Mouse (Mus musculus): ENCODE measurements at regions not wholly inside any gene's neighbourhood (a gene's known extent, or its start where the extent isn't known, plus 50 kb on each side); places are given as distances from the start of the nearest gene placed in this dataset.
A peak's percentile ranks its signal among the peaks of the same experiment; 100 is the strongest.

- Histone ChIP-seq H3K4me3 (ENCODE audit: low read depth, low read length) (no peak overlapping the region), H3K4me2 (ENCODE audit: low read depth, low read length, poor library complexity, severe bottlenecking) (no peak overlapping the region), H3K36me3 (ENCODE audit: insufficient read depth, low read length) (no peaks in the 10 kb centered on the region), H3K27me3 (ENCODE audit: insufficient read depth, low read length) (no peaks in the 10 kb centered on the region), H3K4me1 (ENCODE audit: insufficient read depth, low read length) (no peaks in the 10 kb centered on the region), H3K27ac (ENCODE audit: low read depth, low read length) (no peak overlapping the region), H3K9ac (replicated peaks; ENCODE audit: low read length, poor library complexity, severe bottlenecking) (no peak overlapping the region), H3K9me3 (ENCODE audit: low read length) (no peaks in the 10 kb centered on the region)
- no peak for DNase-seq (ENCODE audit: low spot score)
- 75% methylated on average over 2 of the region's 2 CpGs for WGBS
- no peak for TF ChIP-seq CTCF (IDR thresholded peaks at IDR 0.05)
- ATAC-seq (ENCODE audit: low FRiP score), result no peak
Observed at GRCm38 (mm10) chr5:50688362-50688761, 629.6 kb upstream of the Adgra3 start.

- H3K4me2 ChIP-seq (ENCODE audit: low read depth, low read length, poor library complexity, severe bottlenecking), result no peak overlapping the region
- H3K4me3 ChIP-seq (ENCODE audit: low read depth, low read length), result no peak overlapping the region
- no peaks in the 10 kb centered on the region for H3K4me1 ChIP-seq (ENCODE audit: insufficient read depth, low read length)
- no peaks in the 10 kb centered on the region for H3K27me3 ChIP-seq (ENCODE audit: insufficient read depth, low read length)
- TF ChIP-seq CTCF (IDR thresholded peaks at IDR 0.05), result no peak
- H3K27ac ChIP-seq (ENCODE audit: low read depth, low read length), result no peak overlapping the region
- H3K9ac ChIP-seq (replicated peaks; ENCODE audit: low read length, poor library complexity, severe bottlenecking), result no peak overlapping the region
- H3K9me3 ChIP-seq (ENCODE audit: low read length), result no peaks in the 10 kb centered on the region
- no peak for DNase-seq (ENCODE audit: low spot score)
- no peaks in the 10 kb centered on the region for H3K36me3 ChIP-seq (ENCODE audit: insufficient read depth, low read length)
- ATAC-seq (ENCODE audit: low FRiP score), result no peak
- 82% methylated on average over 5 of the region's 5 CpGs for WGBS
Observed at GRCm38 (mm10) chr5:50683966-50684365, 625.2 kb upstream of the Adgra3 start.

GRCm38 (mm10) chr5:50636539-50636938, 577.7 kb upstream of the Adgra3 start:
- no peak overlapping the region for H3K4me2 ChIP-seq (ENCODE audit: low read depth, low read length, poor library complexity, severe bottlenecking)
- no peak for TF ChIP-seq CTCF (IDR thresholded peaks at IDR 0.05)
- no peaks in the 10 kb centered on the region for H3K9me3 ChIP-seq (ENCODE audit: low read length)
- H3K4me3 ChIP-seq (ENCODE audit: low read depth, low read length), result no peak overlapping the region
- no peaks in the 10 kb centered on the region for H3K27me3 ChIP-seq (ENCODE audit: insufficient read depth, low read length)
- no peak overlapping the region for H3K27ac ChIP-seq (ENCODE audit: low read depth, low read length)
- ATAC-seq (ENCODE audit: low FRiP score), result no peak
- H3K4me1 ChIP-seq (ENCODE audit: insufficient read depth, low read length), result no peaks in the 10 kb centered on the region
- DNase-seq (ENCODE audit: low spot score), result no peak
- H3K9ac ChIP-seq (replicated peaks; ENCODE audit: low read length, poor library complexity, severe bottlenecking), result no peak overlapping the region
- H3K36me3 ChIP-seq (ENCODE audit: insufficient read depth, low read length), result no peaks in the 10 kb centered on the region

- H3K4me2 ChIP-seq (ENCODE audit: low read depth, low read length, poor library complexity, severe bottlenecking), result no peak overlapping the region
- no peaks in the 10 kb centered on the region for H3K36me3 ChIP-seq (ENCODE audit: insufficient read depth, low read length)
- H3K4me1 ChIP-seq (ENCODE audit: insufficient read depth, low read length), result no peaks in the 10 kb centered on the region
- H3K9ac ChIP-seq (replicated peaks; ENCODE audit: low read length, poor library complexity, severe bottlenecking), result no peak overlapping the region
- H3K27ac ChIP-seq (ENCODE audit: low read depth, low read length), result no peak overlapping the region
- DNase-seq (ENCODE audit: low spot score) (peak; percentile 30), ATAC-seq (ENCODE audit: low FRiP score) (no peak)
- 51% methylated on average over 6 of the region's 6 CpGs for WGBS
- TF ChIP-seq CTCF (IDR thresholded peaks at IDR 0.05), result no peak
- no peaks in the 10 kb centered on the region for H3K9me3 ChIP-seq (ENCODE audit: low read length)
- no peak overlapping the region for H3K4me3 ChIP-seq (ENCODE audit: low read depth, low read length)
- no peaks in the 10 kb centered on the region for H3K27me3 ChIP-seq (ENCODE audit: insufficient read depth, low read length)
Observed at GRCm38 (mm10) chr5:50626648-50627047, 567.8 kb upstream of the Adgra3 start.

- Histone ChIP-seq H3K27me3 (ENCODE audit: insufficient read depth, low read length) (no peaks in the 10 kb centered on the region), H3K36me3 (ENCODE audit: insufficient read depth, low read length) (no peaks in the 10 kb centered on the region), H3K4me2 (ENCODE audit: low read depth, low read length, poor library complexity, severe bottlenecking) (no peak overlapping the region), H3K9me3 (ENCODE audit: low read length) (no peaks in the 10 kb centered on the region), H3K27ac (ENCODE audit: low read depth, low read length) (no peak overlapping the region), H3K9ac (replicated peaks; ENCODE audit: low read length, poor library complexity, severe bottlenecking) (no peak overlapping the region), H3K4me3 (ENCODE audit: low read depth, low read length) (no peak overlapping the region), H3K4me1 (ENCODE audit: insufficient read depth, low read length) (no peaks in the 10 kb centered on the region)
- no peak for DNase-seq (ENCODE audit: low spot score)
- no peak for ATAC-seq (ENCODE audit: low FRiP score)
- TF ChIP-seq CTCF (IDR thresholded peaks at IDR 0.05), result no peak
Observed at GRCm38 (mm10) chr5:50624206-50624605, 565.4 kb upstream of the Adgra3 start.
